Mouse (Mus musculus): ENCODE measurements around the gene Bhlha15. TPM values are rescaled to one million over a fixed set of nuclear protein-coding genes. Genes with fewer than 3 reads are reported as not detected.

Bhlha15 gene
- polyA plus RNA-seq, 1 experiment, result not detected

- Histone ChIP-seq H3K4me3 (replicated peaks) (no peak overlapping the region), H3K27me3 (ENCODE audit: control insufficient read depth) (no peaks in the 10 kb centered on the region), H3K36me3 (ENCODE audit: control insufficient read depth) (peaks cover 9% of the 10 kb centered on the region; the same call in 1 of the 2 replicates), H3K4me1 (ENCODE audit: control insufficient read depth) (no peaks in the 10 kb centered on the region; the same call in 1 of the 2 replicates), H3K9me3 (ENCODE audit: control insufficient read depth, low read length) (peaks cover 6% of the 10 kb centered on the region)
- no peak for TF ChIP-seq TAL1 (IDR thresholded peaks at IDR 0.05; ENCODE audit: low read length)
- TF ChIP-seq GATA1 (IDR thresholded peaks at IDR 0.05; ENCODE audit: low read length), result no peak
These were observed 12.3 kb downstream of the Bhlha15 start for GRCm38 (mm10) chr5:144202430-144202829.

GRCm38 (mm10) chr5:144203398-144203959 lies 13.4 kb downstream of the Bhlha15 start:
- no peak for TF ChIP-seq TAL1 (IDR thresholded peaks at IDR 0.05; ENCODE audit: low read length)
- no peak for TF ChIP-seq GATA1 (IDR thresholded peaks at IDR 0.05; ENCODE audit: low read length)
- H3K4me1 ChIP-seq (ENCODE audit: control insufficient read depth), result no peaks in the 10 kb centered on the region; the same call in 1 of the 2 replicates
- H3K9me3 ChIP-seq (ENCODE audit: control insufficient read depth, low read length), result peaks cover 6% of the 10 kb centered on the region
- no peaks in the 10 kb centered on the region for H3K27me3 ChIP-seq (ENCODE audit: control insufficient read depth)
- H3K4me3 ChIP-seq (replicated peaks), result no peak overlapping the region
- H3K36me3 ChIP-seq (ENCODE audit: control insufficient read depth), result peaks cover 10% of the 10 kb centered on the region; the same call in 1 of the 2 replicates

DNA sequence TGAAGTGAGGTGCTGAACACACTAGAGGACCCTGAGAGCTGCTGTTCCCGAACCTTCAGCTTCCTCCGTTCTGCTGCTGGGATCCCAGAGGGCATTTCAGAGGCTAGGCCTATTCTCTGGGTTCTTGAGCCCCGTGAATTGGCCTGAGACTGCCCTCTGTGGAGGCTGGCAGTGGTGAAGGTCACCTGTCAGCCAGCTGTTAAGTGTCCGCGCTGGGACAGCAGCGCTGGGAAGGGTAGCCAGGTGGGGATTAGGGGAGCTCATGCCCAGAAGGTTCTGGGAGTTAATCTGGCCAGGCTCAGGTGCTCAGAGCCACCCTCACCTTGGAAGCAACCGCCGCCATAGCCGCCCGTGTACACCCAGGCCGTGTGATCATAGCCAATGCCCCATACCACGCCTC lies 14.2 kb downstream of the Bhlha15 start:
- TF ChIP-seq TAL1 (IDR thresholded peaks at IDR 0.05; ENCODE audit: low read length), result no peak
- no peak for TF ChIP-seq GATA1 (IDR thresholded peaks at IDR 0.05; ENCODE audit: low read length)
- no peak overlapping the region for H3K4me3 ChIP-seq (replicated peaks)

GRCm38 (mm10) chr5:144204911-144205310 lies 14.8 kb downstream of the Bhlha15 start:
- TF ChIP-seq GATA1 (IDR thresholded peaks at IDR 0.05; ENCODE audit: low read length), result no peak
- TF ChIP-seq TAL1 (IDR thresholded peaks at IDR 0.05; ENCODE audit: low read length), result no peak
- H3K27me3 ChIP-seq (ENCODE audit: control insufficient read depth), result no peaks in the 10 kb centered on the region

More for the DNA sequence above, 14.2 kb downstream of the Bhlha15 start:
- Histone ChIP-seq H3K4me1 (ENCODE audit: control insufficient read depth) (no peaks in the 10 kb centered on the region), H3K36me3 (ENCODE audit: control insufficient read depth) (peaks cover 10% of the 10 kb centered on the region; the same call in 1 of the 2 replicates), H3K9me3 (ENCODE audit: control insufficient read depth, low read length) (peaks cover 6% of the 10 kb centered on the region), H3K27me3 (ENCODE audit: control insufficient read depth) (no peaks in the 10 kb centered on the region)

GRCm38 (mm10) chr5:144206069-144206468 lies 16.0 kb downstream of the Bhlha15 start:
- Histone ChIP-seq H3K4me3 (replicated peaks) (no peak overlapping the region), H3K4me1 (ENCODE audit: control insufficient read depth) (no peaks in the 10 kb centered on the region), H3K36me3 (ENCODE audit: control insufficient read depth) (peaks cover 14% of the 10 kb centered on the region; the same call in 1 of the 2 replicates), H3K9me3 (ENCODE audit: control insufficient read depth, low read length) (peaks cover 6% of the 10 kb centered on the region), H3K27me3 (ENCODE audit: control insufficient read depth) (no peaks in the 10 kb centered on the region)
- no peak for TF ChIP-seq GATA1 (IDR thresholded peaks at IDR 0.05; ENCODE audit: low read length)
- TF ChIP-seq TAL1 (IDR thresholded peaks at IDR 0.05; ENCODE audit: low read length), result no peak

More at GRCm38 (mm10) chr5:144204911-144205310, 14.8 kb downstream of the Bhlha15 start:
- peaks cover 6% of the 10 kb centered on the region for H3K9me3 ChIP-seq (ENCODE audit: control insufficient read depth, low read length)
- peaks cover 14% of the 10 kb centered on the region; the same call in 1 of the 2 replicates for H3K36me3 ChIP-seq (ENCODE audit: control insufficient read depth)
- H3K4me1 ChIP-seq (ENCODE audit: control insufficient read depth), result no peaks in the 10 kb centered on the region
- H3K4me3 ChIP-seq (replicated peaks), result no peak overlapping the region

GRCm38 (mm10) chr5:144207478-144207877 lies 17.4 kb downstream of the Bhlha15 start:
- Histone ChIP-seq H3K36me3 (ENCODE audit: control insufficient read depth) (peaks cover 11% of the 10 kb centered on the region; the same call in 1 of the 2 replicates), H3K4me1 (ENCODE audit: control insufficient read depth) (no peaks in the 10 kb centered on the region), H3K9me3 (ENCODE audit: control insufficient read depth, low read length) (peaks cover under 1% of the 10 kb centered on the region), H3K27me3 (ENCODE audit: control insufficient read depth) (no peaks in the 10 kb centered on the region), H3K4me3 (replicated peaks) (no peak overlapping the region)
- TF ChIP-seq GATA1 (IDR thresholded peaks at IDR 0.05; ENCODE audit: low read length) (no peak), TAL1 (IDR thresholded peaks at IDR 0.05; ENCODE audit: low read length) (no peak)

DNA sequence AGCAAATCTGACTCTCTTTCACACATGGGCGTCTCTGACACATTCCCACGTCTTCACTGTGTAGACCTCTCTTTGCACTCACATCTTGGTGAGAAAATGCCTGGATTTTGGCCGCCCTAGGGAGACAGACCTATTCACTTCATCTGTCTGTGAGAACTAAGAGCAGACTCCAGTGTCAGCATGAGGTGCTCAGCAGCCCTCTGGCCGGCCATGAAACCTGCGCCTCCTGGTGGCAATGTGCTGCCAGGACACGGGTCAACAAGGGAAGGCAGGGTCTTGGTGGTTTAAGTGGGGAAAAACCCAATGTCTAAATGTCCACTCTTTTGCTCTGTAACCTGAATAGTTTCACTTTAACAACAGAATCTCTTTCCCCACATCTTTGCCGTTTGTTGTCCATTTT lies 24.4 kb downstream of the Bhlha15 start:
- no peak for TF ChIP-seq GATA1 (IDR thresholded peaks at IDR 0.05; ENCODE audit: low read length)
- no peak for TF ChIP-seq TAL1 (IDR thresholded peaks at IDR 0.05; ENCODE audit: low read length)
- no peaks in the 10 kb centered on the region for H3K4me1 ChIP-seq (ENCODE audit: control insufficient read depth)
- H3K36me3 ChIP-seq (ENCODE audit: control insufficient read depth), result peaks cover 8% of the 10 kb centered on the region; the same call in 1 of the 2 replicates
- no peaks in the 10 kb centered on the region for H3K9me3 ChIP-seq (ENCODE audit: control insufficient read depth, low read length)
- no peak overlapping the region for H3K4me3 ChIP-seq (replicated peaks)
- no peaks in the 10 kb centered on the region for H3K27me3 ChIP-seq (ENCODE audit: control insufficient read depth)

- Histone ChIP-seq H3K36me3 (ENCODE audit: control insufficient read depth) (peaks cover 5% of the 10 kb centered on the region; the same call in 1 of the 2 replicates), H3K9me3 (ENCODE audit: control insufficient read depth, low read length) (no peaks in the 10 kb centered on the region), H3K4me1 (ENCODE audit: control insufficient read depth) (no peaks in the 10 kb centered on the region), H3K4me3 (replicated peaks) (no peak overlapping the region), H3K27me3 (ENCODE audit: control insufficient read depth) (no peaks in the 10 kb centered on the region)
- TF ChIP-seq TAL1 (IDR thresholded peaks at IDR 0.05; ENCODE audit: low read length) (no peak), GATA1 (IDR thresholded peaks at IDR 0.05; ENCODE audit: low read length) (no peak)
These were observed 25.9 kb downstream of the Bhlha15 start for GRCm38 (mm10) chr5:144215992-144216391.

DNA sequence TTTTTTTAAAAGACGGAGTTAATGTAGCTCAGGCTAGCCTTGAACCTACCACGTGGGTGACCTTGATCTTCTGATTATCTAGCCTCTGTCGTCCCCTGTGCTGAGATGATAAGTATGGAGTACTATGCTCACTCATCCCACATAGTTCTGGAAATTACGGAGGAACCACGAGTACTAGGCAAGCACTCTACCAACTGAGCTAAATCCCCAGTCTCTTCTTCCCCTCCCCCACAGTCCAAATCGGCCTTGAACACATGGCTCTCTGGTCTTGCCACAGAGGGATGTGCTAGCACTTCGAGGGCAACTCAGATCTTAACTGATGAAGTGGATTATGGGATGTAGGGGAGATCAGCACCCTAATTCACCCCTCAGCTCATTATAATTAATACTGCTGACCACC lies 28.0 kb downstream of the Bhlha15 start:
- Histone ChIP-seq H3K4me1 (ENCODE audit: control insufficient read depth) (peaks cover 6% of the 10 kb centered on the region), H3K36me3 (ENCODE audit: control insufficient read depth) (peaks cover 5% of the 10 kb centered on the region; the same call in 1 of the 2 replicates), H3K4me3 (replicated peaks) (no peak overlapping the region), H3K9me3 (ENCODE audit: control insufficient read depth, low read length) (no peaks in the 10 kb centered on the region), H3K27me3 (ENCODE audit: control insufficient read depth) (no peaks in the 10 kb centered on the region)
- TF ChIP-seq TAL1 (IDR thresholded peaks at IDR 0.05; ENCODE audit: low read length) (no peak), GATA1 (IDR thresholded peaks at IDR 0.05; ENCODE audit: low read length) (no peak)
